7 mouse cellular contexts compared by ENCODE assay signal in genomic region chr10:93162972-93163660, GRCm38 (mm10). TPM values are rescaled to one million over a fixed set of nuclear protein-coding genes. Genes with fewer than 3 reads are reported as not detected.
A peak's percentile ranks its signal among the peaks of the same experiment; 100 is the strongest.
DNase-seq lines count a peak whose midpoint lies in the region; ATAC-seq and TF ChIP-seq lines count a peak whose summit lies in the region.

No protein-coding gene starts in this region.

- intact Hi-C loops in left cerebral cortex, adult 2 months (cut with DNase I), result loop anchor here (5.0 to 10.0 kb wide), 3 partner anchors 49 to 292 kb away; partner anchors contain the start of gene Lta4h

- peak; percentile 2; the same call in 1 of the 2 replicates for TF ChIP-seq CTCF in left cerebral cortex, adult 2 months (IDR thresholded peaks at IDR 0.05)

- peaks cover 32% of the 10 kb centered on the region for H3K4me1 ChIP-seq in embryonic facial prominence, embryonic 14.5 days (ENCODE audit: control insufficient read depth, insufficient read depth, low read length)
- H3K4me1 ChIP-seq in intestine, embryonic 14.5 days (replicated peaks; ENCODE audit: control insufficient read depth, insufficient read depth, low read length), result peaks cover 35% of the 10 kb centered on the region
- H3K4me1 ChIP-seq in neural tube, embryonic 13.5 days (replicated peaks), result peaks cover 45% of the 10 kb centered on the region

- peak overlapping the region; percentile 96 for H3K4me3 ChIP-seq in left cerebral cortex, adult 2 months
- 0 out of 2 replicates have a peak overlapping the region, but pooled peaks have one; percentile 96 for H3K4me3 ChIP-seq in embryonic facial prominence, embryonic 14.5 days (ENCODE audit: low read depth, low read length)
- H3K4me3 ChIP-seq in intestine, embryonic 14.5 days (ENCODE audit: low read depth, low read length), result 0 out of 2 replicates have a peak overlapping the region, but pooled peaks have one; percentile 94
- peak overlapping the region; percentile 95 for H3K4me3 ChIP-seq in neural tube, embryonic 13.5 days

- H3K4me2 ChIP-seq in embryonic facial prominence, embryonic 14.5 days (ENCODE audit: low read depth, low read length), result peak overlapping the region; percentile 77
- peak overlapping the region; percentile 70 for H3K4me2 ChIP-seq in intestine, embryonic 14.5 days (ENCODE audit: low read length)
- peak overlapping the region; percentile 63 for H3K4me2 ChIP-seq in neural tube, embryonic 13.5 days

- no peaks in the 10 kb centered on the region for H3K36me3 ChIP-seq in embryonic facial prominence, embryonic 14.5 days (ENCODE audit: control insufficient read depth, insufficient read depth, low read length)
- no peaks in the 10 kb centered on the region for H3K36me3 ChIP-seq in intestine, embryonic 14.5 days (ENCODE audit: control insufficient read depth, insufficient read depth, low read length)
- H3K36me3 ChIP-seq in neural tube, embryonic 13.5 days, result no peaks in the 10 kb centered on the region

- no peak overlapping the region; the same call in 1 of the 2 replicates for H3K27ac ChIP-seq in left cerebral cortex, adult 2 months
- no peak overlapping the region for H3K27ac ChIP-seq in embryonic facial prominence, embryonic 14.5 days (replicated peaks; ENCODE audit: low read depth, low read length)
- H3K27ac ChIP-seq in intestine, embryonic 14.5 days (ENCODE audit: low read depth), result no peak overlapping the region
- H3K27ac ChIP-seq in neural tube, embryonic 13.5 days (replicated peaks), result peak overlapping the region; percentile 100; the same call in 1 of the 2 replicates

- no peak for ATAC-seq in embryonic facial prominence, embryonic 14.5 days (ENCODE audit: low read depth)
- ATAC-seq in intestine, embryonic 14.5 days (replicated peaks; ENCODE audit: low FRiP score, low TSS enrichment, low read depth), result no peak
- ATAC-seq in neural tube, embryonic 13.5 days (ENCODE audit: low read depth), result no peak

- DNase-seq in left cerebral cortex, adult 2 months (ENCODE audit: extremely low spot score in 1 of 2, low spot score in 2 of 2), result no peak
- DNase-seq in left cerebral cortex, adult 11 months (ENCODE audit: low spot score), result no peak
- DNase-seq in embryonic facial prominence, embryonic 14.5 days (ENCODE audit: low spot score), result no peak
- DNase-seq in intestine, embryonic 14.5 days (ENCODE audit: low spot score), result no peak
- no peak for DNase-seq in kidney, postnatal 25 days
- no peak for DNase-seq in frontal cortex, postnatal 14 days (ENCODE audit: low spot score in 2 of 2)

- 67% methylated on average over 7 of the region's 7 CpGs for WGBS in embryonic facial prominence, embryonic 14.5 days
- 73% methylated on average over 7 of the region's 7 CpGs for WGBS in intestine, embryonic 14.5 days
- WGBS in neural tube, embryonic 13.5 days, result 66% methylated on average over 7 of the region's 7 CpGs

- H3K27me3 ChIP-seq in embryonic facial prominence, embryonic 14.5 days (replicated peaks; ENCODE audit: control insufficient read depth, insufficient read depth, low read length), result no peaks in the 10 kb centered on the region
- no peaks in the 10 kb centered on the region for H3K27me3 ChIP-seq in intestine, embryonic 14.5 days (replicated peaks; ENCODE audit: control insufficient read depth, insufficient read depth, low read length)
- H3K27me3 ChIP-seq in neural tube, embryonic 13.5 days, result no peaks in the 10 kb centered on the region

- no peaks in the 10 kb centered on the region for H3K9me3 ChIP-seq in embryonic facial prominence, embryonic 14.5 days (ENCODE audit: control insufficient read depth, low read length)
- H3K9me3 ChIP-seq in intestine, embryonic 14.5 days (ENCODE audit: control insufficient read depth, low read length), result no peaks in the 10 kb centered on the region
- no peaks in the 10 kb centered on the region for H3K9me3 ChIP-seq in neural tube, embryonic 13.5 days

- H3K9ac ChIP-seq in embryonic facial prominence, embryonic 14.5 days (ENCODE audit: low read depth, low read length), result no peak overlapping the region
- no peak overlapping the region for H3K9ac ChIP-seq in intestine, embryonic 14.5 days (ENCODE audit: low read length)
- 0 out of 2 replicates have a peak overlapping the region, but pooled peaks have one; percentile 41 for H3K9ac ChIP-seq in neural tube, embryonic 13.5 days

RNA-seq across cellular contexts. Expression of gene Cdk17, which starts 2.4 kb away (rescaled TPM):
- 100 to 1,000 TPM; 207 to 216 TPM for total RNA-seq in left cerebral cortex, adult 2 months (2021)
- polyA plus RNA-seq in embryonic facial prominence, embryonic 14.5 days (2014; fragmentation: Nextera tagmentation; extraction: Ambion mirVana), result 23.8 and 26.9 TPM in 2 replicates
- polyA plus RNA-seq in intestine, embryonic 14.5 days (2014; fragmentation: Nextera tagmentation; extraction: Ambion mirVana), result 21.9 and 23.6 TPM in 2 replicates
- 42.3 and 44.4 TPM in 2 replicates for polyA plus RNA-seq in neural tube, embryonic 13.5 days (2015; fragmentation: Nextera tagmentation; extraction: Ambion mirVana)
